8 mouse cellular contexts compared by ENCODE assay signal in genomic region chr2:32846101-32846804, GRCm38 (mm10). TPM values are rescaled to one million over a fixed set of nuclear protein-coding genes. Genes with fewer than 3 reads are reported as not detected.
DNase-seq lines count a peak whose midpoint lies in the region; ATAC-seq lines count a peak whose summit lies in the region.

No protein-coding gene starts in this region.

- DNase-seq in left cerebral cortex, adult 18-20 months (ENCODE audit: low spot score in 2 of 2): peak; percentile 74 to 79
- no peak for DNase-seq in left cerebral cortex, adult 11 months (ENCODE audit: low spot score)
- DNase-seq in cerebellum, postnatal 36 days: peak; percentile 76 to 80
- peak; percentile 73 to 81 for DNase-seq in frontal cortex, postnatal 36 days (ENCODE audit: low spot score in 2 of 2)
- peak; percentile 62 to 71 for DNase-seq in left cerebral cortex, adult 8-10 months (ENCODE audit: low spot score in 2 of 2)
- peak; percentile 87 to 89 for DNase-seq in right cerebral cortex, postnatal 10 days (ENCODE audit: low spot score in 2 of 2)

- H3K9me3 ChIP-seq in hindbrain, embryonic 15.5 days: no peaks in the 10 kb centered on the region

- no peaks in the 10 kb centered on the region for H3K27me3 ChIP-seq in hindbrain, embryonic 15.5 days

- peaks cover 18% of the 10 kb centered on the region; the same call in 1 of the 2 replicates for H3K79me2 ChIP-seq in macrophage (ENCODE audit: inconsistent target)

- H3K4me3 ChIP-seq in hindbrain, embryonic 15.5 days: peak overlapping the region; percentile 100
- peak overlapping the region; percentile 70 for H3K4me3 ChIP-seq in macrophage (ENCODE audit: inconsistent target)

- peak overlapping the region; percentile 96 for H3K27ac ChIP-seq in hindbrain, embryonic 15.5 days (replicated peaks)
- peak overlapping the region; percentile 15; the same call in 1 of the 2 replicates for H3K27ac ChIP-seq in macrophage

- H3K36me3 ChIP-seq in hindbrain, embryonic 15.5 days: 0 out of 2 replicates have a peak, but pooled peaks cover 3% of the 10 kb centered on the region
- no peaks in the 10 kb centered on the region for H3K36me3 ChIP-seq in macrophage (ENCODE audit: inconsistent target)

- H3K4me2 ChIP-seq in hindbrain, embryonic 15.5 days: peak overlapping the region; percentile 72

- peaks cover 32% of the 10 kb centered on the region for H3K4me1 ChIP-seq in hindbrain, embryonic 15.5 days (replicated peaks)

- H3K9ac ChIP-seq in hindbrain, embryonic 15.5 days: peak overlapping the region; percentile 92

- peak; percentile 66 for ATAC-seq in hindbrain, embryonic 15.5 days (ENCODE audit: low FRiP score, low read depth)

- WGBS in hindbrain, embryonic 15.5 days: under 1% methylated on average over 32 of the region's 33 CpGs
- 2% methylated on average over 30 of the region's 33 CpGs for WGBS in macrophage (ENCODE audit: missing documents)

RNA-seq across cellular contexts. Expression of gene Stxbp1, which starts 0.8 kb away (rescaled TPM):
- total RNA-seq in left cerebral cortex, adult 18-20 months (2021): 1,000 to 10,000 TPM in 1 of 2 experiments, 100 to 1,000 TPM in 1; 951 to 1,006 TPM
- polyA plus RNA-seq in hindbrain, embryonic 15.5 days (2015; fragmentation: Nextera tagmentation; extraction: Ambion mirVana): 296 and 323 TPM in 2 replicates
- 100 to 1,000 TPM; 883 to 958 (median 954) TPM for total RNA-seq in left cerebral cortex, adult 8-10 months (2022)
- 10 to 100 TPM; 17.2 to 71.6 (median 25.6) TPM for total RNA-seq in macrophage (2018; cell fraction: chromatin; rRNA removed)
- total RNA-seq in macrophage (2018; cell fraction: cytosol; rRNA removed): 10 to 100 TPM; 10.5 to 25.5 (median 16.1) TPM
- 10 to 100 TPM; 14.4 to 64.5 (median 22.2) TPM for total RNA-seq in macrophage (2018; cell fraction: nucleus; rRNA removed)
- 9.7 to 16.3 TPM (median 12.2 TPM) in 3 replicates for polyA plus RNA-seq in macrophage (2018)

RNA-seq across cellular contexts. Expression of gene Fam129b, which starts 29.7 kb away (rescaled TPM):
- total RNA-seq in left cerebral cortex, adult 18-20 months (2021): 10 to 100 TPM; 29.6 to 35.3 TPM
- polyA plus RNA-seq in hindbrain, embryonic 15.5 days (2015; fragmentation: Nextera tagmentation; extraction: Ambion mirVana): 33.5 and 33.9 TPM in 2 replicates
- total RNA-seq in left cerebral cortex, adult 8-10 months (2022): 10 to 100 TPM; 24.7 to 31.8 (median 28.4) TPM
- total RNA-seq in macrophage (2018; cell fraction: chromatin; rRNA removed): 100 to 1,000 TPM in 13 of 26 experiments, 10 to 100 TPM in 13; 35.9 to 648 (median 91.5) TPM
- 100 to 1,000 TPM in 14 of 26 experiments, 10 to 100 TPM in 12; 52.3 to 460 (median 164) TPM for total RNA-seq in macrophage (2018; cell fraction: cytosol; rRNA removed)
- 100 to 1,000 TPM in 13 of 26 experiments, 10 to 100 TPM in 13; 39.2 to 371 (median 100) TPM for total RNA-seq in macrophage (2018; cell fraction: nucleus; rRNA removed)
- 117 to 240 TPM (median 185 TPM) in 3 replicates for polyA plus RNA-seq in macrophage (2018)
